Mouse (Mus musculus): ENCODE measurements around the gene Cpeb4. TPM values are rescaled to one million over a fixed set of nuclear protein-coding genes. Genes with fewer than 3 reads are reported as not detected.

Cpeb4 gene
- polyA plus RNA-seq, 1 experiment from 2014 or later, result 4.2 TPM

Other genes with a start within 250 kb of the Cpeb4 start
- gene Bod1, start 200.3 kb upstream of the Cpeb4 start, polyA plus RNA-seq (2015; fragmentation: Nextera tagmentation; extraction: Ambion mirVana), result 68.2 and 69.5 TPM in 2 replicates
- not detected in 2 replicates for gene 4930524B15Rik, start 93.4 kb downstream of the Cpeb4 start, polyA plus RNA-seq (2015; fragmentation: Nextera tagmentation; extraction: Ambion mirVana)
- 10.0 and 12.0 TPM in 2 replicates for gene Nsg2, start 128.3 kb downstream of the Cpeb4 start, polyA plus RNA-seq (2015; fragmentation: Nextera tagmentation; extraction: Ambion mirVana)

All from intestine, embryonic 15.5 days (tissue).